Mouse (Mus musculus): ENCODE measurements around the gene Rbm45. TPM values are rescaled to one million over a fixed set of nuclear protein-coding genes. Genes with fewer than 3 reads are reported as not detected.

The Rbm45 gene
- polyA plus RNA-seq (2015; fragmentation: Nextera tagmentation; extraction: Ambion mirVana) = 22.5 and 24.8 TPM in 2 replicates

GRCm38 (mm10) chr2:76369821-76370655 is at the start of gene Rbm45:
TSS of gene Rbm45 (plus strand) at chr2:76369984.
- Histone ChIP-seq H3K4me3 (peak within 1 kb of the TSS; percentile 96), H3K9me3 (replicated peaks) (no peaks in the 10 kb centered on the region), H3K36me3 (ENCODE audit: poor library complexity, severe bottlenecking) (peaks cover 31% of the 10 kb centered on the region), H3K27me3 (no peaks in the 10 kb centered on the region), H3K4me1 (peaks cover 13% of the 10 kb centered on the region), H3K4me2 (peak within 1 kb of the TSS; percentile 95), H3K9ac (peak within 1 kb of the TSS; percentile 92), H3K27ac (peak within 1 kb of the TSS; percentile 69)
- WGBS = under 1% methylated on average over 61 of the region's 61 CpGs
- ATAC-seq = peak; percentile 93

- Histone ChIP-seq H3K9me3 (replicated peaks) (no peaks in the 10 kb centered on the region), H3K9ac (no peak overlapping the region), H3K27ac (no peak overlapping the region), H3K27me3 (no peaks in the 10 kb centered on the region), H3K4me1 (no peaks in the 10 kb centered on the region), H3K4me3 (no peak overlapping the region), H3K4me2 (no peak overlapping the region), H3K36me3 (ENCODE audit: poor library complexity, severe bottlenecking) (no peaks in the 10 kb centered on the region)
- WGBS = 78% methylated on average over 6 of the region's 6 CpGs
- no peak for ATAC-seq
Observed at GRCm38 (mm10) chr2:76320336-76320735, 49.4 kb upstream of the Rbm45 start.

DNA sequence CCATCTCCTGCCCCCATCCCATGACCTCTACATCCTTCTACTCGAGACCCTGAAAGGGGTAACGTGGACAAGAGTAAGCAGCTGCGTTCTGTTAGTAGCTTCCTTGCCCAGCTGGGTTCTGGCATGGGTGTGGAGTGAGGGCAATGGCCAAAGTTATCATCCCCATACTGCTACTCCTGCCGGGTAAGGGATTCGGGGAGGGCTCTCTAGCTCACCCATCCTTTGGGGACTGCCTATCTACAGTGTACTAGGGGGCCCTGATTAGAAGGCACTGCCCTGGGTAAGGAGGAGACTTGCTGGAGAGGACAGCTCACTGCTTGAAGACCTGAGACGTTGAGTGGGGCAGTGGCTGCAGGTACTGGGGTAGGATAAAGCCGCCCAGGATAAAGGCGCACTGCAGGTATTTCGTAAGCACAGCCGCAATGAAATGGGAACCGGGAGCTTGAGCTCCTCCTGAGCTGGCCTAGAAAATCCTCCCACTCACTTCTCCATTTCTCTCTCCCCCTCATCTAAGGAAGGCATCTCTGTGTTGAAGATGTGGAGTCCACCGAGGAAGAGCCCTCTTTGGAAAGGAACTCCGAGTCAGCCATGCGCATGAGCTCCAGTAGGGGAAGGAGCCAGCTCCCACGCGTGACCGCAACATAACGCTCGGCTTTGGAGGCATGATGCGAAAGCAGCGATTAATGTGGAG is 46.5 kb upstream of the Rbm45 start:
- H3K9ac ChIP-seq = no peak overlapping the region
- H3K4me1 ChIP-seq = no peaks in the 10 kb centered on the region
- H3K27me3 ChIP-seq = no peaks in the 10 kb centered on the region
- no peak overlapping the region for H3K27ac ChIP-seq
- WGBS = 82% methylated on average over 21 of the region's 21 CpGs
- ATAC-seq = no peak
- H3K4me3 ChIP-seq = no peak overlapping the region
- H3K36me3 ChIP-seq (ENCODE audit: poor library complexity, severe bottlenecking) = no peaks in the 10 kb centered on the region
- no peak overlapping the region for H3K4me2 ChIP-seq
- no peaks in the 10 kb centered on the region for H3K9me3 ChIP-seq (replicated peaks)

DNA sequence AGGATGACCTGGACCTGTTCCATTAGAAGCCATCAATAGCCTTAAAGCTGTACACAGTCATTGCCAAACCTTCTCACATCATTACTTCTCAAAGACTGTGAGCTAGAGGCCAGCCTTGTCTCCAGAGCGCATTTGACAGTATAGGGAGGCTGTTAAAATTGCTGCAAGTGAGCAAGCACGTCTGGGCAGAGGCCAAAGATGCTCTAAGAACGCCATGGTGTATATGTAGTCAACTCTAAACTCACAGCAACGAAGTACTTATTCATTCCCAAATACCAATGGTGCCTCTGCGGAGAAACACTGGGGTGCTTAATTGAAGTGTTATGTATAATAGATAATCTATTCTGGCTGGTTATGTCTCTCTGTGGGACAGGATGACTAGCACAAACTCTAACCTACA is 45.3 kb upstream of the Rbm45 start:
- H3K4me2 ChIP-seq = no peak overlapping the region
- H3K4me1 ChIP-seq = no peaks in the 10 kb centered on the region
- no peak overlapping the region for H3K27ac ChIP-seq
- no peaks in the 10 kb centered on the region for H3K27me3 ChIP-seq
- ATAC-seq = no peak
- WGBS = 76% methylated on average over 5 of the region's 5 CpGs
- H3K36me3 ChIP-seq (ENCODE audit: poor library complexity, severe bottlenecking) = no peaks in the 10 kb centered on the region
- H3K4me3 ChIP-seq = no peak overlapping the region
- no peak overlapping the region for H3K9ac ChIP-seq
- no peaks in the 10 kb centered on the region for H3K9me3 ChIP-seq (replicated peaks)

- no peak overlapping the region for H3K9ac ChIP-seq
- H3K4me1 ChIP-seq = no peaks in the 10 kb centered on the region
- no peak overlapping the region for H3K4me3 ChIP-seq
- 85% methylated on average over 3 of the region's 3 CpGs for WGBS
- no peaks in the 10 kb centered on the region for H3K36me3 ChIP-seq (ENCODE audit: poor library complexity, severe bottlenecking)
- H3K27ac ChIP-seq = no peak overlapping the region
- ATAC-seq = no peak
- no peaks in the 10 kb centered on the region for H3K27me3 ChIP-seq
- H3K4me2 ChIP-seq = no peak overlapping the region
- H3K9me3 ChIP-seq (replicated peaks) = no peaks in the 10 kb centered on the region
Observed at GRCm38 (mm10) chr2:76326161-76326560, 43.6 kb upstream of the Rbm45 start.

GRCm38 (mm10) chr2:76330081-76330480 is 39.7 kb upstream of the Rbm45 start:
- Histone ChIP-seq H3K36me3 (ENCODE audit: poor library complexity, severe bottlenecking) (no peaks in the 10 kb centered on the region), H3K9me3 (replicated peaks) (no peaks in the 10 kb centered on the region), H3K27me3 (no peaks in the 10 kb centered on the region), H3K27ac (no peak overlapping the region), H3K4me3 (no peak overlapping the region), H3K4me2 (no peak overlapping the region), H3K9ac (no peak overlapping the region), H3K4me1 (no peaks in the 10 kb centered on the region)
- WGBS = 92% methylated on average over 5 of the region's 5 CpGs
- ATAC-seq = no peak

- WGBS = 79% methylated on average over 11 of the region's 11 CpGs
- H3K4me3 ChIP-seq = no peak overlapping the region
Observed at GRCm38 (mm10) chr2:76332161-76332805, 37.5 kb upstream of the Rbm45 start.

GRCm38 (mm10) chr2:76334596-76334995 is 35.2 kb upstream of the Rbm45 start:
- H3K9me3 ChIP-seq (replicated peaks) = no peaks in the 10 kb centered on the region
- no peak overlapping the region for H3K9ac ChIP-seq
- no peak overlapping the region for H3K27ac ChIP-seq
- H3K4me3 ChIP-seq = no peak overlapping the region
- H3K4me1 ChIP-seq = peaks cover 9% of the 10 kb centered on the region
- 76% methylated on average over 5 of the region's 5 CpGs for WGBS
- ATAC-seq = no peak
- H3K4me2 ChIP-seq = no peak overlapping the region
- peaks cover 32% of the 10 kb centered on the region for H3K27me3 ChIP-seq
- no peaks in the 10 kb centered on the region for H3K36me3 ChIP-seq (ENCODE audit: poor library complexity, severe bottlenecking)

More at GRCm38 (mm10) chr2:76332161-76332805, 37.5 kb upstream of the Rbm45 start:
- H3K4me2 ChIP-seq = no peak overlapping the region
- H3K27ac ChIP-seq = no peak overlapping the region
- H3K4me1 ChIP-seq = no peaks in the 10 kb centered on the region
- no peak for ATAC-seq
- H3K27me3 ChIP-seq = 0 out of 2 replicates have a peak, but pooled peaks cover 11% of the 10 kb centered on the region
- no peaks in the 10 kb centered on the region for H3K36me3 ChIP-seq (ENCODE audit: poor library complexity, severe bottlenecking)
- H3K9me3 ChIP-seq (replicated peaks) = no peaks in the 10 kb centered on the region
- no peak overlapping the region for H3K9ac ChIP-seq

- Histone ChIP-seq H3K4me1 (peaks cover 9% of the 10 kb centered on the region), H3K9ac (peak within 1 kb of the TSS; percentile 65)
- ATAC-seq = peak; percentile 75
Observed at GRCm38 (mm10) chr2:76338215-76339156, 31.3 kb upstream of the Rbm45 start, which contains the start of gene Pde11a. TSS of gene Pde11a (minus strand) at chr2:76338774.

DNA sequence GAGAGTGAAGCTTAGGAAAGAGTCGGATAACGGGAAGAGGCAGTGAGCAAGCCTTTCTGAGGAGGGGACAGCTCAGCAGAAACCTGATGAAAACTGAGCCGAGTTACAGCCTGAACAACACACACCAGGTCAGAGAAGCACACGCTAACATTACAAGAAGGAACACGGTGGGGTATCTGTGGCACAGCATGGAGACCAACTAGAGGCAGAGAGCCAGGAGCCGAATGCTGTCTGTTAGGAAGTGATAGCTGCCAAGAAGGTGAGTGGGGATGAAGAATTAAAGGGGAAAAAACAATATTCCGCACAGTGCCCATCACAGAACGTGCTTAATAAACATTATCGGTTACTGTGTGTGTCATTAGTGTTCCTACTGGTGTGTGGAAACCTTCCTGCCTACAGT is 27.6 kb upstream of the Rbm45 start:
- Histone ChIP-seq H3K27me3 (peaks cover 22% of the 10 kb centered on the region), H3K4me1 (peaks cover 9% of the 10 kb centered on the region), H3K36me3 (ENCODE audit: poor library complexity, severe bottlenecking) (no peaks in the 10 kb centered on the region), H3K4me3 (no peak overlapping the region), H3K9ac (no peak overlapping the region), H3K4me2 (no peak overlapping the region), H3K9me3 (replicated peaks) (no peaks in the 10 kb centered on the region), H3K27ac (no peak overlapping the region)
- WGBS = 88% methylated on average over 9 of the region's 9 CpGs
- ATAC-seq = no peak

More at GRCm38 (mm10) chr2:76338215-76339156, 31.3 kb upstream of the Rbm45 start, which contains the start of gene Pde11a:
- H3K36me3 ChIP-seq (ENCODE audit: poor library complexity, severe bottlenecking) = no peaks in the 10 kb centered on the region
- no peaks in the 10 kb centered on the region for H3K9me3 ChIP-seq (replicated peaks)
- peaks cover 33% of the 10 kb centered on the region for H3K27me3 ChIP-seq
- H3K27ac ChIP-seq = no peak within 1 kb of the TSS
- peak within 1 kb of the TSS; percentile 49 for H3K4me3 ChIP-seq
- peak within 1 kb of the TSS; percentile 95 for H3K4me2 ChIP-seq
- WGBS = 21% methylated on average over 40 of the region's 41 CpGs

DNA sequence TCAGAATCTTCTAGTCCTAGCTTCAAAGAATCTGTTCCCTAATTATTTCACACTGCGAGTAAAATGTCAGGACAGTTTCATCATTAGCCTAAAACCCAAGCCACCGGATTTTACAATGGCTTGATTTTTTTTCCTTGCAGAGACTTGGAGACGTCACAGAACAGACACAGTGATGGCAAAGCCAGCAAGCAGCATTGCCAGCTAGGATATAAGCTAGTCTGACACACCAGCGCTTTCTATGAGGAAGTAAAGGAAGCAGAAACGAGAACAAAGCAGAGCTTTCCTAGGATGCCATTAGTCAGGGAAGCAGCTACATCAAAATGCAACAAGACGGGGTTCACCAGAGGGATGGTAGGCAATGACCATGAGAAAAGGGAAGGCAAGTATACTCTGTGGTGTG is 21.9 kb upstream of the Rbm45 start:
- no peaks in the 10 kb centered on the region for H3K9me3 ChIP-seq (replicated peaks)
- no peak overlapping the region for H3K27ac ChIP-seq
- H3K4me3 ChIP-seq = no peak overlapping the region
- ATAC-seq = 0 out of 2 replicates have a peak, but pooled peaks have one; percentile 16
- 56% methylated on average over 6 of the region's 6 CpGs for WGBS
- no peak overlapping the region for H3K4me2 ChIP-seq
- no peaks in the 10 kb centered on the region for H3K4me1 ChIP-seq
- H3K9ac ChIP-seq = no peak overlapping the region
- H3K27me3 ChIP-seq = no peaks in the 10 kb centered on the region
- H3K36me3 ChIP-seq (ENCODE audit: poor library complexity, severe bottlenecking) = no peaks in the 10 kb centered on the region
